Mouse (Mus musculus): ENCODE measurements around the gene Ptprn2.

DNA sequence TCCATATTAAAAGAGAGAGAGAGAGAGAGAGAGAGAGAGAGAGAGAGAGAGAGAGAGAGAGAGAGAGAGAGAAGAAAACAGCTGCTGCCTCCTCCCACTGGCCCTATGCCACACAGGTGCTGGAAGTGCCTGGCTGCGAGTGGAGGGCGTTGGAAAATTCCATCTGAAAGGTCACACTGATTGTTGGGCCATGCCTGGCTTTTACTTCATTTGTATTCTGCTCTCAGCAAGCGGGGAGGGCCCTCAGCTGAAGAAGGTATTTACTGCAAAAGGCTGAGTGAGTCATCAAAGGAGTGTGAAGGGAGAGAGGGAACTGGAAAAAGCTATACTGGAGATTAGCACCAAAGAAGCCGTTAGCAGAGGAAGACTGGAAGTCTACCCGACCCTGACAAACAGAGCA is 99.5 kb downstream of the Ptprn2 start:
- no peak for TF ChIP-seq CTCF (IDR thresholded peaks at IDR 0.05; ENCODE audit: control insufficient read depth, insufficient read depth, insufficient replicate concordance, low read depth, low read length)
- TF ChIP-seq POLR2A (IDR thresholded peaks at IDR 0.05; ENCODE audit: control insufficient read depth, low read depth, low read length): no peak
